Mouse (Mus musculus) thymus, postnatal 10 days (tissue): ENCODE measurements around the gene Trabd2b.

Source experiments
- DNase-seq, 2 experiments: peaks; one replicate each; pipeline ENCODE4 v3.0.0; 2021; ENCODE audit warnings: low spot score in 2 of 2

The Trabd2b gene

GRCm38 (mm10) chr4:114646825-114647681 lies 240.5 kb downstream of the Trabd2b start:
- DNase-seq = no peak

DNA sequence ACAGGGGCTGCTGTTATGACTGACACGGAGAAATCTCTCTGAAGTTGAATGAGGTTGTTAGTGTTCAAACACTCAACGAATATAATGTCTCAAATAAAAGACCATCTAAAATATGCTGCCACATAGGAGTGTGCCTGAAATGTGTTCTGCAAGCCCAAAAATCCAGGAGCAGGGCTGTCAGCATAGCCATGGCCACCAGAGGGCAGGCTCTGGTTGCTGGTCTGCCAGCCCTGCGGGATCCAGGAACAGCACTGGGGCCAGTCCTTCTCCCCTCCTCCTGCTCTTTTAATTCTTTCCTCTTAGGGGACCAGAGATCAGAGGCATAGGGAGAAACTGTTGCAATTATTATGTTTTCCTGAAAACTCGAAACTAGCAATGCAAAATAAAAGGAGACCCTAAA lies 241.2 kb downstream of the Trabd2b start:
- peak; percentile 20 to 71 for DNase-seq

GRCm38 (mm10) chr4:114648532-114649074 lies 242.1 kb downstream of the Trabd2b start:
- DNase-seq = no peak

DNA sequence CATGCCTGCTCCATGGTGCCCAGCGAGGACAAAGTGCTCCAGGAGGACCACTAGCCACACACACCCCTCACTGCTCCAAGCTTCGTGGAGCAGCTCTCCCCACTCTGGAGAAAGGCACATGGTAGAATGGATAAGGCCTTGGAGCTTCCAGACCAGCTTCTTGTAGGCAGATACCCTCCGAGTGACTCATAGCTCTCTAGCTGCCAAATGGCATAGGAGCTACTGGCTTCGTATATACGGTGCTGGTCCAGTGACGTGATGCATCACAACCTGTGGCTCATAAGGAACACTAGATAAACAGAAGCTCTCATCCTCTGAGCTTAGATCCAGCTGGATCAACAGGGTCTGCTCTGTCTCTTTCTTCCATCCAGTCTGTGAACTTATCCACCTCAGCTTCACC lies 244.0 kb downstream of the Trabd2b start:
- no peak for DNase-seq

DNA sequence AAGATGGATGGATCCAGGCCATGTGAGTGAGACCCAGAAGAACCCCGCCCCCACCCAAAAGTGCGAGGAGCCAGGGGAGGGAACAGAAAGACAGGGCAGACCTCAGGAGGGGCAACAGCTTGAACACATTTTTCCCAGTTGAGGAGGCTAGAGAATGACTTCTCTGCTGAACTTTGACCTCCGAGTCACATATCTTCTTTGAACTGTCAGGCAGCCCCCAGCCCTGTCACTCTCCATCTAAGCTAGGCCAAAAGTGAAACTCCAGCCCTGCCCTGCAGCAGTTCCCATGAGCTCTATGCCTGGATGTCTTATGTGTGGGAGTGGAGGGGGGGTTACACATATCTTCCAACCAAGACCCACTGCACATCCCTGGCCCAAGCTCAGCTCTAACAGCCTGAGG lies 244.5 kb downstream of the Trabd2b start:
- no peak for DNase-seq

DNA sequence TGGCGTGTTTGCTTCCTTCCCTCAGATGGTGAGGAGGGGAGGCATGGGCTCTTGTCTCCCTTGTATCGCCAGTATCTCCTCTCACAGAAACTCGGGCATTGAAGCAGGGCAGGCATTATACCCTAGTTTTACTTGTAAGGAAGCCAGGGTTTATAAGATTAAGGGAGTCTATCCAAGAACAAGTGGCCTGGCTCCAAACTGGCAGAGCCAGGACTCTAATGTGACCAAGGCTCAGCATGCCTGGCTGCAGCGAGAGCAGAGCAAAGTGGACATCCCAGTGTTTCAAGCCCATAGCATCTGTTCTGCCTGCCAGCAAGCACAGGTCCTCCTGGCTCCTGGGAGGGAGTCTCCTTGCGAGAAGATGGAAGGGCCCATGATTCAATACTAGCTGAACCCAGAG lies 245.1 kb downstream of the Trabd2b start:
- no peak for DNase-seq

DNA sequence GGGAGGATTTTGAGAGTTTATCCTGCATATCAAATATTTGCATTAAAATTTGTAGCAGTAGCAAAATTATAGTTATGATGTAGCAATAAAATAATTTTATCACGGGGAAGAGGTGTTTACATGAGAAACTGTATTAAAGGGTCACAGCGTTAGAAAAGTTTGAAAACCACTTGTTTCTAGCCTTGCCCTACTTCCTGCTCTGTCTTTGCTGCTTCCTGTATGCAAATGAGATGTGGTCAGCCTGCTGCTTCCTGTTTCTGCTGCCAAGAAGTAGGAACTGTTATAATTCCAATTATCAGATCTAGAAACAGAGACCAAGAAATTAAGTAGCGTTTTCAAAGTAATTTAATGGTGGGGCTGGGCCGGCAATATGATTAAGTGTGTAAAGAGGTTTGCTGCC lies 245.9 kb downstream of the Trabd2b start:
- DNase-seq = no peak

DNA sequence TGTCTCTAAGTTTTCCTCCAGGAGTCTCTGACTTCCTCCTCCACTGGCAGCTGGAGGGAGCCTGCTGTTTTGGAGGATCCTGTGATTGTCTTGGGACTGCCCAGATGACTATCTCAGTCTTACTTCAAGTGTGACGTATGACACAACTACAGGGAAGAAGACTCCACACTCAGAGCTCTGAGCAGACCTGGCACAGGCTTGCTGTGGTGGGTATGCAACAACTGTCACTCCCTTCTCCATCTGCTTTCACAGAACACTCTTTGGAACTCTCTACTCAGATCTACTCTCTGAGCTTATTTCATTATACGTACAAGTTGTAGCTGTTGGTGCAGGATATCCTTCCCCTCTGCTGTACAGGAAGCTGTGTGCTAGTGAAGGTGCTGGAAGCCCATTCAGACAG lies 251.4 kb downstream of the Trabd2b start:
- DNase-seq = no peak

DNA sequence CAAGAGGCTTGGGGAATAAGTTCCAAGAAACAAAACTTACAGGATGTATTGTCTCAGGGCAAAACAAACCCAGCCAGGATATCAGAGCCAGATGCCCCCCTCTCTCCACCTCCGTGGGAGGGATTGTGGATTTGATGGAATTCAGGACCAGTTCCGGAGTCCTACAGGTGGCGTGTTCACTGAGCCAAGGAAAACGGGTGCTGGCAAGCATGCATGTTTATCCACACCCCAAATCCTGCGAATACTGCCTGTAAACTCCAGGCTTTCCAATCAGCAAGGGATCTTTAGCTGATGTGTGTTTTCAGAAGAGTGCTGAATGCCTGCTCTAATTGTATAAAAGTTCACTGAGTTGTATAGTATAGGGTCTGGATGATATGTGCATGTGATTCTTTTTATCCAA lies 253.4 kb downstream of the Trabd2b start:
- DNase-seq = no peak

GRCm38 (mm10) chr4:114664063-114665036 lies 257.8 kb downstream of the Trabd2b start:
- DNase-seq = no peak
